ENCODE assay signal across 19 mouse cellular contexts in the genomic region with DNA sequence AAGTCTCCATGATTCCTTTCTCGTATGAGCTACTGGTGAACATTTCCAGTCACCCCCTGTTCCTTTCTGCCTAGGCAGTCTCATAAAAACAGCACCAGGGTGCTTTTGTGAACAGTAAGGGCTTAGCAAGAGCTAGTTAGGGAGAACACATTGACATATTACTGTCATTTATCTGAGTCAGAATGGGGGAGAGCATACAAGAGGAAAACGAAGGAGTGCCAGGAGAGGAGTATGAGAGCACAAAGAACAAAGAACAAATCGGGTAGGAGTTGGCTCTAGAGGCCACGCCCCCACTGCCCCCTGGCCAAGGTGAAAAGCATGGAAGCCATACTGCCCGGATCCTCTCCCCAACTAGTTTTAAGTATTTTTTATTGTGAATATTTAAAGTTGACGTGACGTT. TPM values are rescaled to one million over a fixed set of nuclear protein-coding genes. Genes with fewer than 3 reads are reported as not detected.
DNase-seq lines count a peak whose midpoint lies in the region; ATAC-seq and TF ChIP-seq lines count a peak whose summit lies in the region.
"Had no signal": no experiment of that assay in that cellular context is flagged by ENCODE, and none has a peak within 500 bp of the region (broad histone marks: within the 10 kb centered on the region; RNA-seq: fewer than 3 reads in every experiment).

No protein-coding gene starts in this region.

- H3K4me2 ChIP-seq in kidney, embryonic 14.5 days (replicated peaks; ENCODE audit: low read depth, low read length): no peak overlapping the region
- no peak overlapping the region for H3K4me2 ChIP-seq in embryonic facial prominence, embryonic 11.5 days (ENCODE audit: low read depth, low read length)
- H3K4me2 ChIP-seq in limb, embryonic 14.5 days (replicated peaks; ENCODE audit: low read depth, low read length, severe bottlenecking): 0 out of 2 replicates have a peak overlapping the region, but pooled peaks have one; percentile 14
- H3K4me2 ChIP-seq: embryonic facial prominence, embryonic 15.5 days; heart, embryonic 13.5 days; lung, embryonic 15.5 days had no signal

- peaks cover 3% of the 10 kb centered on the region; the same call in 1 of the 2 replicates for H3K4me1 ChIP-seq in kidney, embryonic 14.5 days (ENCODE audit: control insufficient read depth, insufficient read depth, low read length)
- no peaks in the 10 kb centered on the region for H3K4me1 ChIP-seq in kidney, adult 2 months (ENCODE audit: control insufficient read depth, insufficient read depth, low read length)
- no peaks in the 10 kb centered on the region for H3K4me1 ChIP-seq in embryonic facial prominence, embryonic 11.5 days (ENCODE audit: control insufficient read depth, insufficient read depth, low read length)
- peaks cover 9% of the 10 kb centered on the region for H3K4me1 ChIP-seq in embryonic fibroblast, embryonic 13.5 days (ENCODE audit: control insufficient read depth, insufficient read depth, low read length)
- peaks cover 24% of the 10 kb centered on the region for H3K4me1 ChIP-seq in limb, embryonic 14.5 days (ENCODE audit: control insufficient read depth, insufficient read depth, low read length)
- H3K4me1 ChIP-seq: embryonic facial prominence, embryonic 15.5 days; heart, embryonic 13.5 days; lung, embryonic 15.5 days had no signal

- no peaks in the 10 kb centered on the region for H3K36me3 ChIP-seq in kidney, embryonic 14.5 days (ENCODE audit: control insufficient read depth, insufficient read depth, low read length)
- H3K36me3 ChIP-seq in kidney, adult 2 months (ENCODE audit: control insufficient read depth, insufficient read depth, low read length): no peaks in the 10 kb centered on the region
- H3K36me3 ChIP-seq in embryonic facial prominence, embryonic 11.5 days (replicated peaks; ENCODE audit: control insufficient read depth, insufficient read depth, low read depth, low read length): no peaks in the 10 kb centered on the region
- no peaks in the 10 kb centered on the region for H3K36me3 ChIP-seq in limb, embryonic 14.5 days (ENCODE audit: control insufficient read depth, insufficient read depth, low read length)
- H3K36me3 ChIP-seq: embryonic facial prominence, embryonic 15.5 days; forebrain, embryonic 10.5 days; heart, embryonic 13.5 days; lung, embryonic 15.5 days had no signal

- TF ChIP-seq CTCF in kidney, adult 2 months (conservative IDR thresholded peaks at IDR 0.05; ENCODE audit: insufficient read depth, insufficient read length, low read depth, low read length): no peak
- no peak for TF ChIP-seq CTCF in embryonic fibroblast, embryonic 13.5 days (IDR thresholded peaks at IDR 0.05; ENCODE audit: borderline replicate concordance, insufficient read depth, low read length)

- ATAC-seq in kidney, embryonic 14.5 days (ENCODE audit: low FRiP score, low TSS enrichment): peak; percentile 35; the same call in 1 of the 2 replicates
- ATAC-seq in embryonic facial prominence, embryonic 11.5 days (replicated peaks; ENCODE audit: insufficient number of reproducible peaks, low FRiP score, low TSS enrichment, low read depth): no peak
- ATAC-seq in limb, embryonic 14.5 days (ENCODE audit: low FRiP score, low read depth): no peak
- ATAC-seq in cerebellum, adult (ENCODE audit: insufficient number of reproducible peaks, low FRiP score, low TSS enrichment): no peak

- peak overlapping the region; percentile 67; the same call in 1 of the 2 replicates for H3K27ac ChIP-seq in kidney, embryonic 14.5 days (ENCODE audit: low read depth, low read length)
- H3K27ac ChIP-seq in kidney, adult 2 months (ENCODE audit: insufficient read depth, low read depth, low read length): no peak overlapping the region
- peak overlapping the region; percentile 56; the same call in 1 of the 2 replicates for H3K27ac ChIP-seq in embryonic facial prominence, embryonic 11.5 days (replicated peaks; ENCODE audit: low read depth, low read length)
- H3K27ac ChIP-seq in embryonic fibroblast, embryonic 13.5 days (ENCODE audit: insufficient read depth, low read length): peak overlapping the region; percentile 62
- peak overlapping the region; percentile 75 for H3K27ac ChIP-seq in limb, embryonic 14.5 days (replicated peaks; ENCODE audit: low read depth, low read length)
- H3K27ac ChIP-seq: embryonic facial prominence, embryonic 15.5 days; forebrain, embryonic 10.5 days; heart, embryonic 13.5 days; liver, embryonic 14.5 days; lung, embryonic 15.5 days had no signal

- DNase-seq in kidney, adult 2 months: no peak
- DNase-seq in embryonic facial prominence, embryonic 11.5 days (ENCODE audit: low spot score): no peak
- no peak for DNase-seq in limb, embryonic 14.5 days (ENCODE audit: low spot score)
- no peak for DNase-seq in urinary bladder, postnatal 4 days (ENCODE audit: low spot score in 2 of 2)
- DNase-seq in left cerebral cortex, adult 9 months (ENCODE audit: low spot score in 2 of 2): no peak
- DNase-seq: adrenal gland, postnatal 36 days; B cell, adult 2 months; cerebellum, adult 2 months; kidney, adult 9 months; lung, postnatal 4 days; retina, postnatal 1 day had no signal

- no peak overlapping the region for H3K9ac ChIP-seq in kidney, embryonic 14.5 days (ENCODE audit: low read depth, low read length)
- H3K9ac ChIP-seq in embryonic facial prominence, embryonic 11.5 days (replicated peaks; ENCODE audit: low read length): no peak overlapping the region
- 0 out of 2 replicates have a peak overlapping the region, but pooled peaks have one; percentile 8 for H3K9ac ChIP-seq in limb, embryonic 14.5 days (ENCODE audit: low read depth, low read length, severe bottlenecking)
- H3K9ac ChIP-seq: embryonic facial prominence, embryonic 15.5 days; heart, embryonic 13.5 days; liver, embryonic 14.5 days; lung, embryonic 15.5 days had no signal

- no peak for TF ChIP-seq POLR2A in kidney, adult 2 months (IDR thresholded peaks at IDR 0.05; ENCODE audit: low read depth, low read length)
- TF ChIP-seq POLR2A in embryonic fibroblast, embryonic 13.5 days (IDR thresholded peaks at IDR 0.05; ENCODE audit: low read depth, low read length): no peak
- TF ChIP-seq POLR2A in limb, embryonic 14.5 days (IDR thresholded peaks at IDR 0.05; ENCODE audit: borderline replicate concordance, extremely low read depth, insufficient read depth, insufficient read length): no peak

- no peaks in the 10 kb centered on the region for H3K9me3 ChIP-seq in kidney, embryonic 14.5 days (ENCODE audit: control insufficient read depth, low read length)
- no peaks in the 10 kb centered on the region for H3K9me3 ChIP-seq in embryonic facial prominence, embryonic 11.5 days (replicated peaks; ENCODE audit: control insufficient read depth, low read length)
- H3K9me3 ChIP-seq in limb, embryonic 14.5 days (ENCODE audit: control insufficient read depth, low read length): no peaks in the 10 kb centered on the region
- H3K9me3 ChIP-seq: embryonic facial prominence, embryonic 15.5 days; forebrain, embryonic 10.5 days; heart, embryonic 13.5 days; lung, embryonic 15.5 days had no signal

- H3K27me3 ChIP-seq in kidney, embryonic 14.5 days (ENCODE audit: control insufficient read depth, insufficient read depth, low read length): no peaks in the 10 kb centered on the region
- H3K27me3 ChIP-seq in kidney, adult 2 months (replicated peaks; ENCODE audit: control insufficient read depth, insufficient read depth, low read length): no peaks in the 10 kb centered on the region; the same call in 1 of the 2 replicates
- H3K27me3 ChIP-seq in embryonic facial prominence, embryonic 11.5 days (ENCODE audit: control insufficient read depth, insufficient read depth, low read length): no peaks in the 10 kb centered on the region
- H3K27me3 ChIP-seq in limb, embryonic 14.5 days (ENCODE audit: control insufficient read depth, insufficient read depth, low read length): no peaks in the 10 kb centered on the region
- H3K27me3 ChIP-seq: embryonic facial prominence, embryonic 15.5 days; heart, embryonic 13.5 days; lung, embryonic 15.5 days had no signal

- WGBS in kidney, embryonic 14.5 days: 44% methylated on average over 7 of the region's 7 CpGs
- 50% methylated on average over 7 of the region's 7 CpGs for WGBS in kidney, adult 2 months
- WGBS in embryonic facial prominence, embryonic 11.5 days: 62% methylated on average over 7 of the region's 7 CpGs
- 57% methylated on average over 7 of the region's 7 CpGs for WGBS in limb, embryonic 14.5 days

- no peak overlapping the region for H3K4me3 ChIP-seq in kidney, embryonic 14.5 days (ENCODE audit: low read length)
- no peak overlapping the region for H3K4me3 ChIP-seq in kidney, adult 2 months (ENCODE audit: insufficient read depth, low read depth, low read length)
- no peak overlapping the region for H3K4me3 ChIP-seq in embryonic facial prominence, embryonic 11.5 days (ENCODE audit: low read depth, low read length)
- no peak overlapping the region for H3K4me3 ChIP-seq in embryonic fibroblast, embryonic 13.5 days (ENCODE audit: insufficient read depth, low read length)
- H3K4me3 ChIP-seq in limb, embryonic 14.5 days (replicated peaks; ENCODE audit: low read length): no peak overlapping the region
- H3K4me3 ChIP-seq: embryonic facial prominence, embryonic 15.5 days; forebrain, embryonic 10.5 days; heart, embryonic 13.5 days; lung, embryonic 15.5 days had no signal

RNA-seq across cellular contexts. Expression of a gene that starts 34.4 kb away (rescaled TPM):
- polyA plus RNA-seq in kidney, embryonic 14.5 days (2014; fragmentation: Nextera tagmentation; extraction: Ambion mirVana): 5.0 and 5.1 TPM in 2 replicates
- 0.80 TPM in 2 replicates for polyA plus RNA-seq in kidney, adult 2 months (2012; rRNA removed)
- polyA plus RNA-seq in embryonic facial prominence, embryonic 11.5 days (2014; fragmentation: Nextera tagmentation; extraction: Ambion mirVana): 1.7 and 2.0 TPM in 2 replicates
- 35.1 and 40.9 TPM in 2 replicates for polyA plus RNA-seq in embryonic fibroblast, embryonic 13.5 days (2011; ENCODE audit: insufficient read length, low read depth, missing spikeins)
- 9.5 and 10.6 TPM in 2 replicates for polyA plus RNA-seq in limb, embryonic 14.5 days (2012; rRNA removed)
- polyA plus RNA-seq in limb, embryonic 14.5 days (2014; fragmentation: Nextera tagmentation; extraction: Ambion mirVana): 8.7 and 9.3 TPM in 2 replicates
